Mouse (Mus musculus) CH12.LX (cell line): ENCODE measurements around the gene Unc5cl. TPM values are rescaled to one million over a fixed set of nuclear protein-coding genes. Genes with fewer than 3 reads are reported as not detected.

Experiments
- DNase-seq: peaks from one replicate; pipeline ENCODE4 v3.0.0-alpha.2; 2013; ENCODE audit errors: extremely low read depth
- H3K27ac ChIP-seq: 2 replicates; pipeline ENCODE4 v1.5.1; 2012; ENCODE audit warnings: low read depth, mild to moderate bottlenecking, control low read depth, moderate library complexity; ENCODE audit not compliant: insufficient read depth
- H3K27me3 ChIP-seq: replicated peaks from 2 replicates; pipeline ENCODE3; 2012; ENCODE audit warnings: inconsistent platforms
- H3K36me3 ChIP-seq, 2 experiments: replicated peaks in 1 of 2; 2 replicates each; pipeline versions ENCODE3 to v1.6.1; 2012; ENCODE audit warnings: inconsistent platforms in 1 of 2, low read length in 1 of 2, mild to moderate bottlenecking in 1 of 2, mixed read lengths in 1 of 2, moderate library complexity in 1 of 2; ENCODE audit not compliant: control insufficient read depth in 1 of 2, insufficient read depth in 1 of 2
- H3K4me1 ChIP-seq, 2 experiments: 2 replicates each; pipeline ENCODE4 v1.6.1; 2012; ENCODE audit warnings: inconsistent platforms in 1 of 2, moderate library complexity in 1 of 2; ENCODE audit not compliant: insufficient read depth in 2 of 2, control insufficient read depth in 1 of 2
- H3K4me2 ChIP-seq: 2 replicates; pipeline ENCODE4 v1.6.1; 2012; ENCODE audit warnings: low read depth, mild to moderate bottlenecking, control low read depth; ENCODE audit not compliant: poor library complexity, insufficient read depth, severe bottlenecking
- H3K4me3 ChIP-seq, 3 experiments: fragments of 150-350 bp in 1 of 3; sonication (generic) in 1 of 3; replicated peaks in 1 of 3; 2 replicates each; pipeline versions ENCODE3 to v1.5.1; 2011 to 2012; ENCODE audit warnings: low read depth in 2 of 3, low read length in 2 of 3, mild to moderate bottlenecking in 2 of 3, moderate library complexity in 2 of 3, control low read depth in 1 of 3, improper control_type of control experiment in 1 of 3, inconsistent platforms in 1 of 3, mixed read lengths in 1 of 3; ENCODE audit not compliant: poor library complexity in 1 of 3
- H3K79me2 ChIP-seq: replicated peaks from 2 replicates; pipeline ENCODE4 v1.6.1; 2012; ENCODE audit warnings: mild to moderate bottlenecking, moderate library complexity; ENCODE audit not compliant: control insufficient read depth, poor library complexity, insufficient read depth, severe bottlenecking; ENCODE audit errors: extremely low read depth
- H3K9ac ChIP-seq: 2 replicates; pipeline ENCODE4 v1.6.1; 2012; ENCODE audit warnings: low read depth, mild to moderate bottlenecking, control low read depth, moderate library complexity; ENCODE audit not compliant: insufficient read depth
- H3K9me3 ChIP-seq: replicated peaks from 2 replicates; pipeline ENCODE3; 2012; ENCODE audit warnings: low read length, inconsistent platforms, mixed read lengths
- BHLHE40 ChIP-seq: IDR thresholded peaks from 2 replicates; pipeline ENCODE4 v1.6.1; 2011; ENCODE audit warnings: mild to moderate bottlenecking, low read depth, low read length, improper control_type of control experiment
- EP300 ChIP-seq: IDR thresholded peaks from 2 replicates; pipeline ENCODE4 v1.6.1; 2011; ENCODE audit warnings: low read length, improper control_type of control experiment
- ETS1 ChIP-seq: conservative IDR thresholded peaks from 2 replicates; pipeline ENCODE4 v1.6.1; 2012; ENCODE audit warnings: low read depth, mild to moderate bottlenecking, inconsistent platforms, low read length, improper control_type of control experiment, moderate library complexity
- IRF4 ChIP-seq: IDR thresholded peaks from 2 replicates; pipeline ENCODE4 v1.6.1; 2014; ENCODE audit warnings: low read depth, mild to moderate bottlenecking, inconsistent platforms, low read length, improper control_type of control experiment
- JUND ChIP-seq: conservative IDR thresholded peaks from 2 replicates; pipeline ENCODE4 v1.6.1; 2011; ENCODE audit warnings: low read depth, low read length, improper control_type of control experiment
- KAT2A ChIP-seq: IDR thresholded peaks from 2 replicates; pipeline ENCODE4 v1.6.1; 2012; ENCODE audit warnings: low read length, improper control_type of control experiment, inconsistent platforms; ENCODE audit not compliant: insufficient replicate concordance
- MAX ChIP-seq: IDR thresholded peaks from 2 replicates; pipeline ENCODE4 v1.6.1; 2011; ENCODE audit warnings: low read length, improper control_type of control experiment
- MEF2A ChIP-seq: IDR thresholded peaks from 2 replicates; pipeline ENCODE4 v1.6.1; 2014; ENCODE audit warnings: low read depth, mild to moderate bottlenecking, inconsistent platforms, low read length, improper control_type of control experiment, borderline replicate concordance
- MXI1 ChIP-seq: IDR thresholded peaks from 2 replicates; pipeline ENCODE4 v1.6.1; 2011; ENCODE audit warnings: mild to moderate bottlenecking, low read depth, low read length, improper control_type of control experiment
- RAD21 ChIP-seq: IDR thresholded peaks from 2 replicates; pipeline ENCODE4 v1.6.1; 2011; ENCODE audit warnings: low read depth, mild to moderate bottlenecking, low read length, improper control_type of control experiment, moderate library complexity
- RCOR1 ChIP-seq: conservative IDR thresholded peaks from 2 replicates; pipeline ENCODE4 v1.6.1; 2012; ENCODE audit warnings: low read depth, mild to moderate bottlenecking, inconsistent platforms, low read length, improper control_type of control experiment
- UBTF ChIP-seq: IDR thresholded peaks from 2 replicates; pipeline ENCODE4 v1.6.1; 2012; ENCODE audit warnings: low read depth, mild to moderate bottlenecking, inconsistent platforms, low read length, improper control_type of control experiment, moderate library complexity
- USF1 ChIP-seq: IDR thresholded peaks from 2 replicates; pipeline ENCODE4 v1.6.1; 2014; ENCODE audit warnings: low read depth, mild to moderate bottlenecking, inconsistent platforms, low read length, improper control_type of control experiment
- dilution Hi-C: fragments of 300-500 bp; cut with MboI; formaldehyde crosslinking; loops from 2 replicates; pipeline ENCODE4 v1.14.3; 2020; ENCODE audit warnings: low sequenced_read_pairs; ENCODE audit not compliant: extremely low pct_unique_long_range_greater_than_20kb, extremely low pct_ligation_motif_present
- in situ Hi-C: fragments of 300-500 bp; cut with MboI; formaldehyde crosslinking; loops from 3 replicates; pipeline ENCODE4 v1.14.3; 2019; ENCODE audit warnings: low sequenced_read_pairs, low pct_ligation_motif_present, low pct_unique_long_range_greater_than_20kb, mixed read lengths
- polyA plus RNA-seq: library from polyadenylated mRNA; unstranded; fragments of >175 nt; gene quantifications from 2 replicates; pipeline ENCODE4 v1.2.1, GENCODE M21; 2012; ENCODE audit warnings: low read depth; ENCODE audit not compliant: insufficient read length
- total RNA-seq, 2 experiments: library from RNA; depleted of rRNA; stranded (reverse); fragments of 300-350 nt in 1 of 2; fragments of >200 nt in 1 of 2; gene quantifications; 2 replicates each; pipeline ENCODE4 v1.2.3; 2012 to 2014

Unc5cl gene
- total and polyA plus RNA-seq, 3 experiments: 0.09 to 0.21 TPM; not detected in 1

- dilution Hi-C loops: no loop called here
Measured at GRCm38 (mm10) chr17:48551788-48552531, 97.3 kb downstream of the Unc5cl start.

GRCm38 (mm10) chr17:48552532-48552915 lies 97.8 kb downstream of the Unc5cl start:
- H3K27ac ChIP-seq: no peak overlapping the region
- no peak overlapping the region for H3K4me2 ChIP-seq
- no peak overlapping the region for H3K9ac ChIP-seq
- dilution Hi-C loops: no loop called here
- no peak for TF ChIP-seq JUND
- TF ChIP-seq MAX: no peak
- no peak for TF ChIP-seq MEF2A
- no peak for TF ChIP-seq UBTF
- H3K9me3 ChIP-seq: peaks cover 54% of the 10 kb centered on the region
- H3K79me2 ChIP-seq: no peaks in the 10 kb centered on the region
- no peaks in the 10 kb centered on the region for H3K4me1 ChIP-seq
- no peak overlapping the region for H3K4me3 ChIP-seq
- in situ Hi-C loops: no loop called here
- no peak for DNase-seq
- H3K36me3 ChIP-seq: no peaks in the 10 kb centered on the region
- H3K27me3 ChIP-seq: no peaks in the 10 kb centered on the region

More at GRCm38 (mm10) chr17:48551788-48552531, 97.3 kb downstream of the Unc5cl start:
- Histone ChIP-seq H3K9me3 (peaks cover 56% of the 10 kb centered on the region), H3K27ac (no peak overlapping the region), H3K9ac (no peak overlapping the region), H3K4me3 (no peak overlapping the region)
- TF ChIP-seq BHLHE40 (no peak), IRF4 (no peak), USF1 (no peak), RCOR1 (no peak), UBTF (no peak), RAD21 (no peak), KAT2A (no peak), MEF2A (no peak), ETS1 (no peak), EP300 (no peak), MXI1 (no peak)
- TF ChIP-seq, all 38 proteins: peak for 0
- no peak overlapping the region for H3K4me2 ChIP-seq
- no peak for DNase-seq
- no peaks in the 10 kb centered on the region for H3K36me3 ChIP-seq
- H3K27me3 ChIP-seq: no peaks in the 10 kb centered on the region
- no peaks in the 10 kb centered on the region for H3K4me1 ChIP-seq
- in situ Hi-C loops: no loop called here
- H3K79me2 ChIP-seq: no peaks in the 10 kb centered on the region
